Mouse (Mus musculus) v-Abl transformed pro-B cells (cell line): ENCODE results near the gene Ptpn3.

ENCODE experiments used
- in situ Hi-C, 2 experiments: fragments of 400-800 bp; cut with MboI; formaldehyde crosslinking; loops; one replicate each; pipeline ENCODE4 v1.15.1; 2025; ENCODE audit not compliant: unreplicated experiment in 2 of 2

Ptpn3 gene

GRCm38 (mm10) chr4:57301410-57302313, at the start of gene Ptpn3:
TSS of gene Ptpn3 (minus strand) at chr4:57301837.
- in situ Hi-C loops = no loop called here

- in situ Hi-C loops = loop anchor here in 1 of 2 experiments (25.0 kb wide), 1 partner anchor 437 kb away; no protein-coding TSS in a partner anchor
Observed at GRCm38 (mm10) chr4:57350541-57350940, 48.9 kb upstream of the Ptpn3 start.

- in situ Hi-C loops = no loop called here
Observed at GRCm38 (mm10) chr4:57343996-57344395, 42.4 kb upstream of the Ptpn3 start.

- in situ Hi-C loops = no loop called here
Observed at GRCm38 (mm10) chr4:57338923-57339322, 37.3 kb upstream of the Ptpn3 start.

- in situ Hi-C loops = no loop called here
Observed at GRCm38 (mm10) chr4:57338061-57338460, 36.4 kb upstream of the Ptpn3 start.

- in situ Hi-C loops = no loop called here
Observed at GRCm38 (mm10) chr4:57335000-57335666, 33.5 kb upstream of the Ptpn3 start.

GRCm38 (mm10) chr4:57333926-57334548, 32.4 kb upstream of the Ptpn3 start:
- in situ Hi-C loops = no loop called here

GRCm38 (mm10) chr4:57332511-57332910, 30.9 kb upstream of the Ptpn3 start:
- in situ Hi-C loops = no loop called here

- in situ Hi-C loops = no loop called here
Observed at GRCm38 (mm10) chr4:57320606-57321327, 19.1 kb upstream of the Ptpn3 start.

- in situ Hi-C loops = no loop called here
Observed at GRCm38 (mm10) chr4:57318525-57319212, 17.0 kb upstream of the Ptpn3 start.

- in situ Hi-C loops = no loop called here
Observed at GRCm38 (mm10) chr4:57312256-57313166, 10.9 kb upstream of the Ptpn3 start.

GRCm38 (mm10) chr4:57311750-57312149, 10.1 kb upstream of the Ptpn3 start:
- in situ Hi-C loops = no loop called here

- in situ Hi-C loops = no loop called here
Observed at GRCm38 (mm10) chr4:57308214-57309000, 6.8 kb upstream of the Ptpn3 start.

- in situ Hi-C loops = no loop called here
Observed at GRCm38 (mm10) chr4:57307747-57308146, 6.1 kb upstream of the Ptpn3 start.

- in situ Hi-C loops = no loop called here
Observed at GRCm38 (mm10) chr4:57306260-57306659, 4.6 kb upstream of the Ptpn3 start.

- in situ Hi-C loops = no loop called here
Observed at GRCm38 (mm10) chr4:57305644-57306043, 4.0 kb upstream of the Ptpn3 start.

GRCm38 (mm10) chr4:57300469-57301409, 898 bp downstream of the Ptpn3 start:
- in situ Hi-C loops = no loop called here
